Mouse (Mus musculus) hematopoietic multipotent progenitor cell, adult 10-12 weeks (in vitro differentiated cells): Measurements from ENCODE around the gene Prg3. TPM values are rescaled to one million over a fixed set of nuclear protein-coding genes. Genes with fewer than 3 reads are reported as not detected.

Source experiments
- polyA plus RNA-seq: library from polyadenylated mRNA; stranded (reverse); fragments of >175 nt; gene quantifications from 2 replicates; pipeline ENCODE4 v1.2.3, GENCODE M21; 2012; ENCODE audit warnings: low replicate concordance

Prg3 gene
- polyA plus RNA-seq = 0.98 and 1.2 TPM in 2 replicates

GRCm38 (mm10) chr2:84987930-84988329 lies at the start of gene Prg3:
Prg3 (plus strand) TSS chr2:84988215.

GRCm38 (mm10) chr2:84980188-84980587 lies 7.8 kb upstream of the Prg3 start, which contains the start of gene Prg2:
Prg2 (plus strand) TSS chr2:84980461.

GRCm38 (mm10) chr2:85037047-85038026 lies 49.3 kb downstream of the Prg3 start, which contains the start of the genes Ssrp1 and P2rx3:
Ssrp1 (plus strand) TSS chr2:85037234.
P2rx3 (minus strand) TSS chr2:85037462.

Other genes with a start within 250 kb of the Prg3 start
- 0.42 TPM in 1 of 2 replicates, not detected in the other for gene Gm19426, start 244.6 kb upstream of the Prg3 start, polyA plus RNA-seq
- gene Serping1, start 212.8 kb upstream of the Prg3 start, polyA plus RNA-seq = 0.15 and 0.89 TPM in 2 replicates
- 3.8 and 40.4 TPM in 2 replicates for gene Ube2l6, start 189.4 kb upstream of the Prg3 start, polyA plus RNA-seq
- not detected in 2 replicates for gene Smtnl1, start 165.6 kb upstream of the Prg3 start, polyA plus RNA-seq
- gene Timm10, start 161.2 kb upstream of the Prg3 start, polyA plus RNA-seq = 0.77 and 11.3 TPM in 2 replicates
- gene Slc43a1, start 149.4 kb upstream of the Prg3 start, polyA plus RNA-seq = 0.89 and 21.1 TPM in 2 replicates
- gene Rtn4rl2, start 101.5 kb upstream of the Prg3 start, polyA plus RNA-seq = 0.39 and 1.8 TPM in 2 replicates
- gene Slc43a3, start 51.6 kb upstream of the Prg3 start, polyA plus RNA-seq = 2.8 and 7.7 TPM in 2 replicates
- gene Prg2, start 7.8 kb upstream of the Prg3 start, polyA plus RNA-seq = 1.1 and 1.2 TPM in 2 replicates
- gene Ssrp1, start 49.0 kb downstream of the Prg3 start, polyA plus RNA-seq = 36.7 and 66.3 TPM in 2 replicates
- 0.08 TPM in 1 of 2 replicates, not detected in the other for gene P2rx3, start 49.2 kb downstream of the Prg3 start, polyA plus RNA-seq
- gene Tnks1bp1, start 59.8 kb downstream of the Prg3 start, polyA plus RNA-seq = 34.0 and 38.7 TPM in 2 replicates
- gene Aplnr, start 148.0 kb downstream of the Prg3 start, polyA plus RNA-seq = 0.03 and 0.21 TPM in 2 replicates
- gene Lrrc55, start 209.0 kb downstream of the Prg3 start, polyA plus RNA-seq = 0.04 TPM in 1 of 2 replicates, not detected in the other